Mouse (Mus musculus) intestine, postnatal 0 days (tissue): ENCODE measurements around the gene Rragd. TPM values are rescaled to one million over a fixed set of nuclear protein-coding genes. Genes with fewer than 3 reads are reported as not detected.

Experiments used
- ATAC-seq: fragments of 200-750 bp; cut with Nextera tagmentation; 2 replicates; pipeline ENCODE4 v1.8.0; 2017; ENCODE audit warnings: mild to moderate bottlenecking, moderate TSS enrichment, moderate library complexity
- H3K27ac ChIP-seq: fragments of 300-500 bp; sonication (generic); 2 replicates; pipeline ENCODE4 v1.5.1; 2014; ENCODE audit warnings: mild to moderate bottlenecking, low read depth, low read length, moderate library complexity
- H3K27me3 ChIP-seq: fragments of 300-500 bp; sonication (generic); replicated peaks from 2 replicates; pipeline ENCODE4 v1.6.1; 2014; ENCODE audit warnings: low read length, mixed read lengths; ENCODE audit not compliant: control insufficient read depth, insufficient read depth
- H3K36me3 ChIP-seq: fragments of 300-500 bp; sonication (generic); 2 replicates; pipeline ENCODE4 v1.6.1; 2014; ENCODE audit warnings: mild to moderate bottlenecking, moderate library complexity; ENCODE audit not compliant: control insufficient read depth, insufficient read depth
- H3K4me1 ChIP-seq: fragments of 300-500 bp; sonication (generic); replicated peaks from 2 replicates; pipeline ENCODE4 v1.6.1; 2014; ENCODE audit warnings: antibody characterized with exemption, low read length, mixed read lengths; ENCODE audit not compliant: control insufficient read depth, insufficient read depth
- H3K4me2 ChIP-seq: fragments of 300-500 bp; sonication (generic); replicated peaks from 2 replicates; pipeline ENCODE4 v1.6.1; 2014; ENCODE audit warnings: low read depth, mild to moderate bottlenecking, moderate library complexity
- H3K4me3 ChIP-seq: fragments of 300-500 bp; sonication (generic); 2 replicates; pipeline ENCODE4 v1.5.1; 2014; ENCODE audit warnings: low read depth, low read length
- H3K9ac ChIP-seq: fragments of 300-500 bp; sonication (generic); 2 replicates; pipeline ENCODE4 v1.6.1; 2014; ENCODE audit warnings: mild to moderate bottlenecking, low read depth, low read length
- H3K9me3 ChIP-seq: fragments of 300-500 bp; sonication (generic); 2 replicates; pipeline ENCODE4 v1.6.1; 2016; ENCODE audit warnings: mixed run types; ENCODE audit not compliant: control insufficient read depth
- CTCF ChIP-seq: sonication (generic); IDR thresholded peaks from 2 replicates; pipeline ENCODE4 v1.5.1; 2016; ENCODE audit warnings: low read depth, mild to moderate bottlenecking, control low read depth, antibody characterized with exemption, moderate library complexity
- WGBS: fragments of 180-500 bp; shearing (Covaris S2); extraction: QIAGEN DNeasy Blood & Tissue Kit; methylation state at CpG from one replicate; pipeline ENCODE4 v1.1.7; 2014; 5-methylcytosine and 5-hydroxymethylcytosine counted together
- polyA plus RNA-seq: library from polyadenylated mRNA; unstranded; fragments of >200 nt; fragmentation: Nextera tagmentation; extraction: Ambion mirVana; gene quantifications from 2 replicates; pipeline ENCODE4 v1.2.1, GENCODE M21; 2015

Rragd gene
- polyA plus RNA-seq, 1 experiment from 2014 or later = 51.9 TPM

- no peak for ATAC-seq
- H3K4me3 ChIP-seq = no peak overlapping the region
- 84% methylated on average over 6 of the region's 6 CpGs for WGBS
- no peaks in the 10 kb centered on the region for H3K27me3 ChIP-seq
- H3K9ac ChIP-seq = no peak overlapping the region
- H3K36me3 ChIP-seq = no peaks in the 10 kb centered on the region
- no peak for TF ChIP-seq CTCF
- H3K9me3 ChIP-seq = no peaks in the 10 kb centered on the region
- no peaks in the 10 kb centered on the region for H3K4me1 ChIP-seq
- no peak overlapping the region for H3K27ac ChIP-seq
- no peak overlapping the region for H3K4me2 ChIP-seq
These were observed 88.5 kb downstream of the Rragd start for GRCm38 (mm10) chr4:33071337-33071736.

Other genes with a start within 250 kb of the Rragd start
- gene Lyrm2, start 182.8 kb upstream of the Rragd start, polyA plus RNA-seq = 92.4 and 97.8 TPM in 2 replicates
- gene Ankrd6, start 32.2 kb upstream of the Rragd start, polyA plus RNA-seq = 1.3 and 1.6 TPM in 2 replicates
- gene Ube2j1, start 48.4 kb downstream of the Rragd start, polyA plus RNA-seq = 33.3 and 36.8 TPM in 2 replicates
- 0.07 TPM in 1 of 2 replicates, not detected in the other for gene Gabrr2, start 80.0 kb downstream of the Rragd start, polyA plus RNA-seq
- 0.12 and 0.20 TPM in 2 replicates for gene Gabrr1, start 149.5 kb downstream of the Rragd start, polyA plus RNA-seq
- 1.8 and 1.9 TPM in 2 replicates for gene Pm20d2, start 206.7 kb downstream of the Rragd start, polyA plus RNA-seq
- gene Srsf12, start 226.0 kb downstream of the Rragd start, polyA plus RNA-seq = 1.5 and 2.0 TPM in 2 replicates